Mouse (Mus musculus) forebrain, postnatal 0 days (tissue): ENCODE measurements at regions not wholly inside any gene's neighbourhood (a gene's known extent, or its start where the extent isn't known, plus 50 kb on each side); places are given as distances from the start of the nearest gene placed in this dataset.
"Not testable (repeated sequence)": the region's sequence is repeated elsewhere in the genome, so short reads cannot be mapped to it uniquely, and the experiment has no call there.

ENCODE experiments used
- ATAC-seq: fragments of 200-750 bp; cut with Nextera tagmentation; 2 replicates; pipeline ENCODE4 v1.8.0; 2017; ENCODE audit warnings: mild to moderate bottlenecking, moderate library complexity
- DNase-seq: peaks from one replicate; pipeline ENCODE4 v3.0.0-alpha.2; 2015
- H3K27ac ChIP-seq: fragments of 300-500 bp; sonication (generic); 2 replicates; pipeline ENCODE4 v1.5.1; 2014; ENCODE audit warnings: low read depth, mild to moderate bottlenecking, antibody characterized with exemption, low read length, moderate library complexity, mixed read lengths
- H3K27me3 ChIP-seq: fragments of 300-500 bp; sonication (generic); 2 replicates; pipeline ENCODE4 v1.6.1; 2014; ENCODE audit warnings: mild to moderate bottlenecking, low read length, mixed read lengths; ENCODE audit not compliant: insufficient read depth
- H3K36me3 ChIP-seq: fragments of 300-500 bp; sonication (generic); 2 replicates; pipeline ENCODE4 v1.6.1; 2014; ENCODE audit warnings: mild to moderate bottlenecking, moderate library complexity; ENCODE audit not compliant: insufficient read depth
- H3K4me1 ChIP-seq: fragments of 300-500 bp; sonication (generic); 2 replicates; pipeline ENCODE4 v1.6.1; 2014; ENCODE audit warnings: antibody characterized with exemption; ENCODE audit not compliant: insufficient read depth
- H3K4me2 ChIP-seq: fragments of 300-500 bp; sonication (generic); 2 replicates; pipeline ENCODE4 v1.6.1; 2014; ENCODE audit warnings: low read depth, mild to moderate bottlenecking, moderate library complexity
- H3K4me3 ChIP-seq: fragments of 300-500 bp; sonication (generic); 2 replicates; pipeline ENCODE4 v1.5.1; 2014; ENCODE audit warnings: low read depth, low read length, mixed read lengths
- H3K9ac ChIP-seq: fragments of 300-500 bp; sonication (generic); 2 replicates; pipeline ENCODE4 v1.6.1; 2014; ENCODE audit warnings: mild to moderate bottlenecking
- H3K9me3 ChIP-seq: fragments of 300-500 bp; sonication (generic); 2 replicates; pipeline ENCODE4 v1.6.1; 2016; ENCODE audit warnings: low read length
- CTCF ChIP-seq: sonication (generic); IDR thresholded peaks from 2 replicates; pipeline ENCODE4 v1.5.1; 2016; ENCODE audit warnings: antibody characterized with exemption, control low read depth, low read depth
- WGBS: fragments of 180-500 bp; shearing (Covaris S2); extraction: QIAGEN DNeasy Blood & Tissue Kit; methylation state at CpG from one replicate; pipeline ENCODE4 v1.1.7; 2014; 5-methylcytosine and 5-hydroxymethylcytosine counted together

DNA sequence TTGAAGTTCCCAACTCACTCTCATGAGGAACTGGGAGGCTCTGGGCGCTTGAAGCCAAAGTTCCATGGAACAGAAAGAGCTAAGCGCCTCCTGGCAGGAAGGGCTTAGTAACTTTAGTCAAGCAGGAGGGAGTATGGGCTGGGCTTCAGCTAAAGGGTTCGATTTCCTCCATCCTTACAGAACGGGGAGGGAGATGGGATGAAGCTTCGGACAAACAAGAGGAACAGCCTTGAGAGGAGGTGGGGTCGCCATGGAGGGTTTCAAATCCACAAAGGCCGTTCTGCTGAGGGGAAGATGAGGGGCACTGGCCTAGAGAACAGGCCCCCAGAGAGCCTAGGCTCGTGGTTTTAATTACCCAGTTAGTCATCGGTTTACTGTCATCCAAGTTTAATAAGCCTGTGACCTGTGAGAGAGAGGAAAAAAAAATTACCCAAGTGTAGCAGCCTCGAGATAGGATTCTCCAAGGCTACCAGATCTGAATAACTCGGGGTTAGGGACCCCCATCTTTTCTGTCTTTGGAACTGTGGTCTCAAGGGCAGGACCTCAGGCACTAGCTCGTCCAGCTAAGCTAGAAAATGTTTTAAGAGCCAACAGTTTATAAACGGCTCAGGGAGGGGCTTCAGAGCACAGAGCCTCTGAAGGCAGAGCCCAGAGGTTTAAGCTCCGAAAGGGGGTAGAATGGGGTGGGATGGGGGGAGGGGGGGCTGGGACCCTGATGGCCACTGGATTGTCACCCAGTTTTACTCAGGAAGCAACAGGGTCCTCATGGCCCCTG is 102.1 kb upstream of the Gm9887 start:
- ATAC-seq, result peak; percentile 10; the same call in 1 of the 2 replicates
- no peak overlapping the region for H3K27ac ChIP-seq
- H3K4me2 ChIP-seq, result no peak overlapping the region
- H3K4me1 ChIP-seq, result peaks cover 3% of the 10 kb centered on the region; the same call in 1 of the 2 replicates
- H3K36me3 ChIP-seq, result no peaks in the 10 kb centered on the region
- H3K27me3 ChIP-seq, result no peaks in the 10 kb centered on the region
- no peak overlapping the region for H3K4me3 ChIP-seq
- H3K9me3 ChIP-seq, result no peaks in the 10 kb centered on the region
- TF ChIP-seq CTCF, result no peak
- 37% methylated on average over 14 of the region's 14 CpGs for WGBS
- H3K9ac ChIP-seq, result no peak overlapping the region
- no peak for DNase-seq

GRCm38 (mm10) chr12:69473379-69474057 is 101.3 kb upstream of the Gm9887 start:
- WGBS, result 70% methylated on average over 13 of the region's 13 CpGs
- no peak overlapping the region for H3K27ac ChIP-seq

GRCm38 (mm10) chr12:69472912-69473311 is 100.7 kb upstream of the Gm9887 start:
- peaks cover 3% of the 10 kb centered on the region; the same call in 1 of the 2 replicates for H3K4me1 ChIP-seq
- no peak overlapping the region for H3K9ac ChIP-seq
- TF ChIP-seq CTCF, result no peak
- no peak overlapping the region for H3K4me3 ChIP-seq
- no peaks in the 10 kb centered on the region for H3K36me3 ChIP-seq
- no peaks in the 10 kb centered on the region for H3K9me3 ChIP-seq
- no peaks in the 10 kb centered on the region for H3K27me3 ChIP-seq
- no peak overlapping the region for H3K27ac ChIP-seq
- WGBS, result 87% methylated on average over 9 of the region's 9 CpGs
- ATAC-seq (no peak), DNase-seq (no peak)
- no peak overlapping the region for H3K4me2 ChIP-seq

More at GRCm38 (mm10) chr12:69473379-69474057, 101.3 kb upstream of the Gm9887 start:
- H3K36me3 ChIP-seq, result no peaks in the 10 kb centered on the region
- TF ChIP-seq CTCF, result no peak
- no peak overlapping the region for H3K9ac ChIP-seq
- H3K4me3 ChIP-seq, result no peak overlapping the region
- H3K9me3 ChIP-seq, result no peaks in the 10 kb centered on the region
- DNase-seq, result no peak
- no peak for ATAC-seq
- no peaks in the 10 kb centered on the region for H3K27me3 ChIP-seq
- H3K4me1 ChIP-seq, result peaks cover 3% of the 10 kb centered on the region; the same call in 1 of the 2 replicates
- H3K4me2 ChIP-seq, result no peak overlapping the region

DNA sequence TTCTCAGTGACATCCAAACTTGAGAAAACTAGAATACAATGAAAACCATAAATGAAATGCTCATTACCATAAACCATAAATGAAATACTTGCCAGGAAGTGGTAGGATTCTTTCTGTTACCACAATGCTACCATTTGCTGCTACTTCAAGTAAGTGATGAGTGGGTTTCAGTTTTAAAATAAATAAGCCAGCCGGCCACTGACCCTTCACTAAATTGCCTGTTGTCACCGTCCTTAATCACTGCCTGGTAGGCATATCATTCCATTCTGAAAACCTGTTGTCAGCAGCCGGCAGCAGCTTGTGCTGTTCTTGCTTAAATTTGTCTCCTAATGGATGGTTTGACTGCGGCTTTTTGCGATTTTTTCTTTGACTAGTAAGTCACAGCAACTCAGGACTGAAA is 99.6 kb upstream of the Gm9887 start:
- no peak for TF ChIP-seq CTCF
- ATAC-seq, result no peak
- 47% methylated on average over 5 of the region's 5 CpGs for WGBS
- DNase-seq, result no peak
- Histone ChIP-seq H3K27me3 (no peaks in the 10 kb centered on the region), H3K36me3 (no peaks in the 10 kb centered on the region), H3K9me3 (no peaks in the 10 kb centered on the region), H3K9ac (no peak overlapping the region), H3K4me1 (peaks cover 3% of the 10 kb centered on the region; the same call in 1 of the 2 replicates), H3K4me3 (no peak overlapping the region), H3K4me2 (no peak overlapping the region), H3K27ac (no peak overlapping the region)

DNA sequence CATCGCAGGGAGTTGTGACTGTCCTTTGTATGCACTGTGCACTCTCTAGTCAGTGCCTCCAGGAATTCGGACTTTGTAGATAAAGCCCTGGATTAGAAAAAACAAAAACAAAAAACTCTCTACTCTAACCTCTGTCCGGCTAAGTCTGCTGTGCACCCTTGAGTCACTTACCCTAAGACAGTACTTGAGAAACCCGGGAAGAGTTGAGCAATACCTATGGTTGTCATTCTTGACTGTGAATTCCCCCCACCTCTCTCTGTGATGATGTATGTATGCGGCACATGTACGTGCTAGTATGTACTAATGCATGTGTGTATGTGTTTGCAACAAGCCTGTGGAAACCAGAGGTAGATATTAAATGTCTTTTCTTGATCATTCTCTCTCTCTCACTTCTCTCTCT is 96.7 kb upstream of the Gm9887 start:
- no peak overlapping the region for H3K9ac ChIP-seq
- TF ChIP-seq CTCF, result no peak
- no peak for DNase-seq
- no peaks in the 10 kb centered on the region for H3K9me3 ChIP-seq
- no peak overlapping the region for H3K27ac ChIP-seq
- no peaks in the 10 kb centered on the region for H3K27me3 ChIP-seq
- H3K4me1 ChIP-seq, result no peaks in the 10 kb centered on the region
- WGBS, result 88% methylated on average over 6 of the region's 6 CpGs
- no peak overlapping the region for H3K4me3 ChIP-seq
- no peak for ATAC-seq
- H3K36me3 ChIP-seq, result no peaks in the 10 kb centered on the region
- H3K4me2 ChIP-seq, result no peak overlapping the region

DNA sequence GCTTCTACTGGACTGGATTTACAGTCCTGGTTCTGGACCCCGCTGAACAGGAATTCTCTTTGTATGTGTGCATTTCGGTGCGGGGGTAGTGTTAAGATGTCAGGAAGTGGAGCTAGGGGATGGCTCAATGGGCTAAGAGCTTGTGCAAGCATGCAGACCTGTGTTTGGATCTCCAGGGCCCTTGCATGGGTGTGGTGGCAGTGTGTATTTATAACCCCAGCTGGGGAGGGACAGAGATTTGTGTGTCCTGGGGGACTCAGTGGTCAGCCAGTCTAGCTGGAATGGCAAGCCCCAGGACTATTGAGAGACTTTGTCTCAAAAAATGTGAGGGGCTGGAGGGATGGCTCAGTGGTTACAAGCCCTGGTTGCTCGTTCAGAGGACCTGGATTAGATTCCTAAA is 95.1 kb upstream of the Gm9887 start:
- no peak for TF ChIP-seq CTCF
- no peaks in the 10 kb centered on the region for H3K9me3 ChIP-seq
- no peak overlapping the region for H3K27ac ChIP-seq
- H3K27me3 ChIP-seq, result no peaks in the 10 kb centered on the region
- H3K4me1 ChIP-seq, result 0 out of 2 replicates have a peak, but pooled peaks cover 3% of the 10 kb centered on the region
- no peak overlapping the region for H3K4me3 ChIP-seq
- no peak for DNase-seq
- no peak overlapping the region for H3K9ac ChIP-seq
- no peak overlapping the region for H3K4me2 ChIP-seq
- no peak for ATAC-seq
- no peaks in the 10 kb centered on the region for H3K36me3 ChIP-seq
- WGBS, result 77% methylated on average over 4 of the region's 4 CpGs

- Histone ChIP-seq H3K4me3 (no peak overlapping the region), H3K4me2 (no peak overlapping the region), H3K36me3 (no peaks in the 10 kb centered on the region), H3K27me3 (no peaks in the 10 kb centered on the region), H3K9me3 (no peaks in the 10 kb centered on the region), H3K27ac (no peak overlapping the region), H3K4me1 (peaks cover 8% of the 10 kb centered on the region; the same call in 1 of the 2 replicates), H3K9ac (no peak overlapping the region)
- ATAC-seq (no peak; the same call in 1 of the 2 replicates), DNase-seq (no peak)
- TF ChIP-seq CTCF, result no peak
- WGBS, result 76% methylated on average over 8 of the region's 8 CpGs
Measured at GRCm38 (mm10) chr12:69464906-69465305, 92.6 kb upstream of the Gm9887 start.

DNA sequence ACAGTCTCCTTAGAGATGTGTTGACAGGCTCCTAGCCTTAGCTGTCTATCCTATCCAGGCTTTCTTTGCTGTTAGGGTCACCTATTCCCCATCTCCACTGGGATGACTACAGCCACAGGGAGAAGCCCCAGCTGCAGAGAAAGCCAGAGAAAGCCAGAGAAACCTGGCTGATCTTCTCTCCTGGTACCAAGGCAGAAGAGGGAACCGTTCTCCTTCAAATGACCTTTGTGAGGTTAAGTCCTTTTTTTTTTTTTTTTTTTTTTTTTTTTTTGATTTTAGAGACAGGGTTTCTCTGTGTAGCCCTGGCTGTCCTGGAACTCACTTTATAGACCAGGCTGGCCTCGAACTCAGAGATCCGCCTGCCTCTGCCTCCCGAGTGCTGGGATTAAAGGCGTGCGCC is 91.1 kb upstream of the Gm9887 start:
- not testable (repeated sequence) for H3K9me3 ChIP-seq, ATAC-seq, H3K9ac ChIP-seq, H3K36me3 ChIP-seq, H3K4me3 ChIP-seq, DNase-seq, H3K4me1 ChIP-seq, H3K4me2 ChIP-seq, H3K27ac ChIP-seq, H3K27me3 ChIP-seq
- 95% methylated on average over 6 of the region's 6 CpGs for WGBS
